Mouse (Mus musculus) spleen, postnatal 10 days (tissue): Measurements from ENCODE around the gene Adcy1.

Experiments
- DNase-seq, 2 experiments: peaks; one replicate each; pipeline ENCODE4 v3.0.0; 2021 to 2022; ENCODE audit warnings: low spot score in 2 of 2

The Adcy1 gene

GRCm38 (mm10) chr11:7135763-7136162, 72.5 kb downstream of the Adcy1 start:
- DNase-seq, result no peak

GRCm38 (mm10) chr11:7136246-7136855, 73.1 kb downstream of the Adcy1 start:
- DNase-seq, result no peak

GRCm38 (mm10) chr11:7138370-7138769, 75.1 kb downstream of the Adcy1 start:
- DNase-seq, result no peak

GRCm38 (mm10) chr11:7140449-7140848, 77.2 kb downstream of the Adcy1 start:
- no peak for DNase-seq

- DNase-seq, result no peak
These were observed 79.4 kb downstream of the Adcy1 start for GRCm38 (mm10) chr11:7142725-7143124.

- peak in 1 of 2 experiments; percentile 26 for DNase-seq
These were observed 81.1 kb downstream of the Adcy1 start for GRCm38 (mm10) chr11:7144369-7144768.

- peak in 1 of 2 experiments; percentile 30 for DNase-seq
These were observed 81.9 kb downstream of the Adcy1 start for GRCm38 (mm10) chr11:7145221-7145620.

GRCm38 (mm10) chr11:7147536-7147935, 84.2 kb downstream of the Adcy1 start:
- DNase-seq, result no peak

- DNase-seq, result no peak
These were observed 84.7 kb downstream of the Adcy1 start for GRCm38 (mm10) chr11:7147945-7148344.

GRCm38 (mm10) chr11:7149471-7149870, 86.2 kb downstream of the Adcy1 start:
- DNase-seq, result no peak

- DNase-seq, result no peak
These were observed 87.2 kb downstream of the Adcy1 start for GRCm38 (mm10) chr11:7150511-7150910.

- no peak for DNase-seq
These were observed 89.1 kb downstream of the Adcy1 start for GRCm38 (mm10) chr11:7152371-7152770.

GRCm38 (mm10) chr11:7153081-7153480, 89.8 kb downstream of the Adcy1 start:
- no peak for DNase-seq

- DNase-seq, result no peak
These were observed 93.1 kb downstream of the Adcy1 start for GRCm38 (mm10) chr11:7156427-7156826.

GRCm38 (mm10) chr11:7158196-7158595, 94.9 kb downstream of the Adcy1 start:
- no peak for DNase-seq

GRCm38 (mm10) chr11:7160146-7160545, 96.9 kb downstream of the Adcy1 start:
- DNase-seq, result no peak

GRCm38 (mm10) chr11:7160637-7161101, 97.4 kb downstream of the Adcy1 start:
- no peak for DNase-seq

GRCm38 (mm10) chr11:7161502-7162174, 98.3 kb downstream of the Adcy1 start:
- no peak for DNase-seq

- no peak for DNase-seq
These were observed 101.1 kb downstream of the Adcy1 start for GRCm38 (mm10) chr11:7164416-7164815.

- DNase-seq, result no peak
These were observed 106.4 kb downstream of the Adcy1 start for GRCm38 (mm10) chr11:7169645-7170044.

- no peak for DNase-seq
These were observed 110.4 kb downstream of the Adcy1 start for GRCm38 (mm10) chr11:7173664-7174063.

GRCm38 (mm10) chr11:7178724-7179123, 115.4 kb downstream of the Adcy1 start:
- DNase-seq, result no peak

- DNase-seq, result no peak
These were observed 116.0 kb downstream of the Adcy1 start for GRCm38 (mm10) chr11:7179276-7179675.
